ENCODE assay signal across 19 mouse cellular contexts in genomic region chr3:9159073-9159472, GRCm38 (mm10).
A peak's percentile ranks its signal among the peaks of the same experiment; 100 is the strongest.
DNase-seq lines count a peak whose midpoint lies in the region; ATAC-seq and TF ChIP-seq lines count a peak whose summit lies in the region.
"Had no signal": no experiment of that assay in that cellular context is flagged by ENCODE, and none has a peak within 500 bp of the region (broad histone marks: within the 10 kb centered on the region; RNA-seq: fewer than 3 reads in every experiment).

No protein-coding gene starts in this region.

- H3K9me3 ChIP-seq in hindbrain, embryonic 11.5 days (ENCODE audit: control insufficient read depth, low read length): no peaks in the 10 kb centered on the region
- no peaks in the 10 kb centered on the region for H3K9me3 ChIP-seq in hindbrain, embryonic 10.5 days
- H3K9me3 ChIP-seq in midbrain, embryonic 10.5 days (replicated peaks): no peaks in the 10 kb centered on the region
- no peaks in the 10 kb centered on the region for H3K9me3 ChIP-seq in midbrain, embryonic 13.5 days
- no peaks in the 10 kb centered on the region for H3K9me3 ChIP-seq in stomach, postnatal 0 days (ENCODE audit: control insufficient read depth, low read length)
- H3K9me3 ChIP-seq: embryonic facial prominence, embryonic 13.5 days; G1E; limb, embryonic 12.5 days; liver, embryonic 13.5 days had no signal

- intact Hi-C loops in left cerebral cortex, postnatal 10 days (cut with DNase I): no loop called here

- no peaks in the 10 kb centered on the region for H3K4me1 ChIP-seq in hindbrain, embryonic 11.5 days (replicated peaks; ENCODE audit: control insufficient read depth, insufficient read depth, low read length)
- H3K4me1 ChIP-seq in hindbrain, embryonic 10.5 days (replicated peaks): peaks cover 6% of the 10 kb centered on the region; the same call in 1 of the 2 replicates
- peaks cover 3% of the 10 kb centered on the region for H3K4me1 ChIP-seq in midbrain, embryonic 10.5 days
- H3K4me1 ChIP-seq in midbrain, embryonic 13.5 days (replicated peaks): no peaks in the 10 kb centered on the region; the same call in 1 of the 2 replicates
- no peaks in the 10 kb centered on the region for H3K4me1 ChIP-seq in stomach, postnatal 0 days (replicated peaks; ENCODE audit: control insufficient read depth, insufficient read depth)
- H3K4me1 ChIP-seq: limb, embryonic 12.5 days; liver, embryonic 13.5 days had no signal

- no peak overlapping the region for H3K9ac ChIP-seq in hindbrain, embryonic 11.5 days (ENCODE audit: low read depth, low read length)
- H3K9ac ChIP-seq in midbrain, embryonic 13.5 days (replicated peaks): no peak overlapping the region
- no peak overlapping the region for H3K9ac ChIP-seq in stomach, postnatal 0 days (ENCODE audit: low read length)
- H3K9ac ChIP-seq: embryonic facial prominence, embryonic 13.5 days; limb, embryonic 12.5 days; liver, embryonic 13.5 days had no signal

- WGBS in hindbrain, embryonic 11.5 days: 31% methylated on average over 15 of the region's 15 CpGs
- 32% methylated on average over 15 of the region's 15 CpGs for WGBS in hindbrain, embryonic 10.5 days
- WGBS in midbrain, embryonic 10.5 days: 33% methylated on average over 15 of the region's 15 CpGs
- 29% methylated on average over 15 of the region's 15 CpGs for WGBS in midbrain, embryonic 13.5 days
- 34% methylated on average over 15 of the region's 15 CpGs for WGBS in stomach, postnatal 0 days

- no peak overlapping the region for H3K27ac ChIP-seq in hindbrain, embryonic 11.5 days (ENCODE audit: low read depth, low read length)
- no peak overlapping the region for H3K27ac ChIP-seq in hindbrain, embryonic 10.5 days
- H3K27ac ChIP-seq in midbrain, embryonic 10.5 days (replicated peaks): no peak overlapping the region
- H3K27ac ChIP-seq in midbrain, embryonic 13.5 days: no peak overlapping the region
- no peak overlapping the region for H3K27ac ChIP-seq in stomach, postnatal 0 days (replicated peaks)
- H3K27ac ChIP-seq: embryonic facial prominence, embryonic 13.5 days; limb, embryonic 12.5 days; liver, embryonic 13.5 days had no signal

- TF ChIP-seq CTCF in stomach, postnatal 0 days (IDR thresholded peaks at IDR 0.05; ENCODE audit: low read depth): no peak

- no peaks in the 10 kb centered on the region for H3K27me3 ChIP-seq in hindbrain, embryonic 11.5 days (ENCODE audit: control insufficient read depth, insufficient read depth, low read length)
- no peaks in the 10 kb centered on the region for H3K27me3 ChIP-seq in hindbrain, embryonic 10.5 days (ENCODE audit: insufficient read depth, poor library complexity, severe bottlenecking)
- no peaks in the 10 kb centered on the region; the same call in 1 of the 2 replicates for H3K27me3 ChIP-seq in midbrain, embryonic 10.5 days (ENCODE audit: low read depth, poor library complexity, severe bottlenecking)
- H3K27me3 ChIP-seq in midbrain, embryonic 13.5 days: no peaks in the 10 kb centered on the region
- H3K27me3 ChIP-seq in stomach, postnatal 0 days (ENCODE audit: control insufficient read depth, insufficient read depth, low read length): no peaks in the 10 kb centered on the region
- H3K27me3 ChIP-seq: embryonic facial prominence, embryonic 13.5 days; limb, embryonic 12.5 days; liver, embryonic 13.5 days had no signal

- no peak for TF ChIP-seq EP300 in stomach, postnatal 0 days (optimal IDR thresholded peaks at IDR 0.05)

- H3K36me3 ChIP-seq in hindbrain, embryonic 11.5 days (ENCODE audit: control insufficient read depth, insufficient read depth, low read length): no peaks in the 10 kb centered on the region
- no peaks in the 10 kb centered on the region for H3K36me3 ChIP-seq in hindbrain, embryonic 10.5 days
- H3K36me3 ChIP-seq in midbrain, embryonic 10.5 days: no peaks in the 10 kb centered on the region
- H3K36me3 ChIP-seq in midbrain, embryonic 13.5 days: no peaks in the 10 kb centered on the region
- no peaks in the 10 kb centered on the region for H3K36me3 ChIP-seq in stomach, postnatal 0 days (ENCODE audit: control insufficient read depth, insufficient read depth, low read length)
- H3K36me3 ChIP-seq: embryonic facial prominence, embryonic 13.5 days; G1E; limb, embryonic 12.5 days; liver, embryonic 13.5 days had no signal

- no peak overlapping the region for H3K4me3 ChIP-seq in hindbrain, embryonic 11.5 days (ENCODE audit: low read depth, low read length)
- H3K4me3 ChIP-seq in hindbrain, embryonic 10.5 days: no peak overlapping the region
- H3K4me3 ChIP-seq in midbrain, embryonic 10.5 days: no peak overlapping the region
- no peak overlapping the region for H3K4me3 ChIP-seq in midbrain, embryonic 13.5 days (replicated peaks)
- no peak overlapping the region for H3K4me3 ChIP-seq in stomach, postnatal 0 days (ENCODE audit: low read depth, low read length)
- H3K4me3 ChIP-seq: embryonic facial prominence, embryonic 13.5 days; limb, embryonic 12.5 days; liver, embryonic 13.5 days had no signal

- peak; percentile 25 for DNase-seq in hindbrain, embryonic 11.5 days (ENCODE audit: low spot score)
- no peak for DNase-seq in hindbrain, embryonic 10.5 days (ENCODE audit: low spot score)
- DNase-seq in midbrain, embryonic 10.5 days (ENCODE audit: low spot score): peak; percentile 25
- peak; percentile 26 for DNase-seq in embryo, embryonic 10 days (ENCODE audit: low spot score)
- peak; percentile 22 for DNase-seq in stomach, postnatal 0 days (ENCODE audit: low spot score)
- no peak for DNase-seq in c-Kit-positive CD71-positive TER-119-positive erythroid progenitor cells, embryonic 14.5 days (ENCODE audit: low spot score)
- no peak for DNase-seq in left cerebral cortex, postnatal 10 days (ENCODE audit: extremely low spot score in 1 of 2, low spot score in 2 of 2)
- DNase-seq: adrenal gland, adult 2 months; cerebellum, adult 11 months; cerebellum, postnatal 14 days; heart, adult 18-20 months; liver, embryonic 13.5 days; right cerebral cortex, adult 18-20 months; thymus, postnatal 14 days had no signal

- 0 out of 2 replicates have a peak, but pooled peaks have one; percentile 40 for ATAC-seq in hindbrain, embryonic 11.5 days (ENCODE audit: low FRiP score)
- no peak for ATAC-seq in midbrain, embryonic 13.5 days
- no peak for ATAC-seq in stomach, postnatal 0 days (ENCODE audit: low FRiP score, low TSS enrichment)
- ATAC-seq: forebrain, embryonic 16.5 days had no signal

- H3K4me2 ChIP-seq in hindbrain, embryonic 11.5 days (replicated peaks; ENCODE audit: low read depth, low read length): no peak overlapping the region
- no peak overlapping the region for H3K4me2 ChIP-seq in midbrain, embryonic 13.5 days (replicated peaks)
- H3K4me2 ChIP-seq in stomach, postnatal 0 days (replicated peaks; ENCODE audit: low read depth): no peak overlapping the region
- H3K4me2 ChIP-seq: embryonic facial prominence, embryonic 13.5 days; limb, embryonic 12.5 days; liver, embryonic 13.5 days had no signal

Comparison
In these comparisons a context has a peak if more than half of its experiments do, and no peak if none do; other contexts are left out.
1. DNase-seq: peak in hindbrain, embryonic 11.5 days (single experiment), midbrain, embryonic 10.5 days (single experiment), embryo, embryonic 10 days (single experiment) and stomach, postnatal 0 days (single experiment); none in hindbrain, embryonic 10.5 days (single experiment), c-Kit-positive CD71-positive TER-119-positive erythroid progenitor cells, embryonic 14.5 days (single experiment) and left cerebral cortex, postnatal 10 days (0 of 2).